Mouse (Mus musculus) inflammation-experienced regulatory T-cells, adult 6 months (primary cell): Measurements from ENCODE around the gene Gm17416. TPM values are rescaled to one million over a fixed set of nuclear protein-coding genes. Genes with fewer than 3 reads are reported as not detected.

Source experiments
- ATAC-seq: one replicate; pipeline ENCODE4 v1.8.0; 2017
- polyA plus RNA-seq, 3 experiments: library from polyadenylated mRNA; unstranded; fragments of 100-300 nt; shearing (Covaris generic); gene quantifications; one replicate each; pipeline ENCODE4 v1.2.1; 2017

Gm17416 gene
- not detected for polyA plus RNA-seq

DNA sequence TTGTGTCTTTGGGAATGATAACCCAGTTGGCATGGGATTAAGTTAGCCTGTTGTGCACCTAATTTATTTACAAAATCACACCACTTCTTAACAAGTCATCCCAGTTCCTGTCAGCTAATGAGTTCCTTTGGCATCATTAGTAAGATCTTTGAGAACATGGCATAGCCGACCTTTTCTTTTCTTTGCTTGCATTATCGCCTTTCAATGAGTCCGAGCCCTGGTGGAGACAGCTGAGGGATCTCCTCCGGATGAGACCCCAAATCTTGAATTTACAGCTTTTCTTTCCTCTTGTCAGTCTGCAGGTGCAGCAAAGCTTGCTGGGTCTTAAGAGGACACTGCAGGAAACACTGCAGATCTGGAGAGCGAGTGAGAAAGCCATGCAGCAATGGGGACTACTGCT is at the start of gene Gm17416:
TSS of gene Gm17416 (plus strand) at position 301 of the 400 bp plus-strand sequence.
- ATAC-seq = no peak

DNA sequence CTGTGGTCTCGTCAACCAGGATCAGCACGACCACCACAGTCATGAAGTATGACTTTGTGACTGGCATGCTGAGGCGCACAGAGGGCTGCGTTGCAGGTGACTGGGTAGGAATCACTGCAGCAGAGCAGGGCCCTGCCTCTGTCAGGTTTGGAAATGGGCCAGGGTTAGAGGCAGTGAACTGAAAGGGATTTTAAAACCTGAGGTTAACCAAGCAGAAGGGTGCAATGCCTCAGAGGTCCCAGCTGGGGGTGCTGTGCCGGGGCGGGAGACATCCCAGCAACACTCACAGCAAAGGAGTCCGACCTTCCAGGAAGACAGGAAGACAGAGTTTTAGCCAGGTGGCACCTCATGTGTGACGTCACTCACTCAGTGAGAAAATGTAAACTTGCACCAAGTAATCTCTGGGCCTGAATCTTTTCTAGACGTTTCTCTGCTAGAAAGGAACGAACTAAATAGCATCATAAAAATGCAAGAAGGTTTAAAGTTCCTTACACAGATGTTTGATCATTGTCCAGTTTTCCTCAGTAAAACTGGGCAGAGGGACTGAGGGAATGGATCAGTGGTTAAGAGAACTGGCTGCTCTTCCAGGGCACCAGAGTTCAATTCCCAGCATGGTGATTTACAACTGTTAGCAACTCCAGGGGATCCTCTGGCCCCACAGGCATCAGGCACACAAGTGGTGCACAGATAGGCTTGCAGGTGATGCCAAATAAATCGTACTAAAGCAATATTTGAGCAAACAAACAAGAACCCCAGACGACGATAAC is 29.0 kb upstream of the Gm17416 start, which contains the start of gene Defb29:
TSS of gene Defb29 (minus strand) at position 155 of the 767 bp plus-strand sequence.
- no peak for ATAC-seq

DNA sequence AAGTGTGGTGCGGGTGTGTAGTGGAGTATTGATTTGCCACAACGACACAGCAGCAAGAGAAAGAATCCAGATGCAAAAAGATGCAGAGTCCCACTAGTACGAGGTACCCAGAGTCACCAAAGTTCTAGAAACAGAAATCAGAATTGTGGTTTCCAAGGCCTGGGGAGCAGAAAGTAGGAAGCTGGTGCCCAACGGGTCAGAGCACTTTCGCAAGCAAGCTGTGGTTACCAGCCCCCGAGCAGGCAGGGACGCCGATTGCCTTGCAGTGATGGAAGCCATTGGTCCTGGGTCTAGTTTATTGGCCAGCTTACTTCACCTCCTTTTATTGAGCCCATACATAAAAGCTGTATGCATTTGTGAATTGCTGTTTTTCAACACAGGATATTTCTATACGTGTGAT is 27.2 kb upstream of the Gm17416 start:
- no peak for ATAC-seq

DNA sequence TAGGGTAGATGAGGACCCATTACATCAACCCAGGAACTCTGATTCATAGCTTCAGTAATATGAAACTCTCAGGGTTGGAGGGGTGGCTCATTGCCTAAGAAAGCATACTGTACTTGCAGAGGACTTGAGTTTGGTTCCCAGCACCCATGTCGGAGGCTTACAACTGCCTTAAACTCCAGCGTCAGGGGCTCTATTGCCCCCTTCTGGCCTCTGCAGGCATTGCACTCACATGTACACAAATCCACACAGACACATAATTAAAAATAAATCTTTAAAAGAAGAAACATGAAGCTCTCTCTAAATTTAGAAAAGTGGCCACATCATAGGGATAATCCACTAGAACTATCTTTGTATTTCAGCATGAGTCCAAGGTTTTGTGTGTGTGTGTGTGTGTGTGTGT is 26.2 kb upstream of the Gm17416 start:
- ATAC-seq = no peak

DNA sequence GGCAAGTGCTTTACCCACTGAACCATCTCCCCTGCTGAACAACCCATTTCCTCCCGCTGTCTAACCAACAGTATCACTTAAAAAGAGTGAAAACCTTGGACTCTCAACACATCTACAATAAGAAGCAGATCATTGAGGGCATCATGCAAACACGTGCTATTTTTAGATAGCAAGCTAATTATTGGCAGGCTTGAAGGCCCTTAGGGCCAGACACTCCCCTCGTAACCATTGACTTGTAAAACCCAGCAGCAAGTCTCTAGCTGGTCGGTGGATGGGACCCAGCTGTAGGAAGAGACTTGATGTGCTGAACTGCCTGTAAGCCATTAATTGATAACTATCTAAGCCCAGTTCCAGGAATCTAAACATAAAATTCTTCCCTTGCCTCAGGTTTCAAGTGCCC is 25.7 kb upstream of the Gm17416 start:
- ATAC-seq = no peak

DNA sequence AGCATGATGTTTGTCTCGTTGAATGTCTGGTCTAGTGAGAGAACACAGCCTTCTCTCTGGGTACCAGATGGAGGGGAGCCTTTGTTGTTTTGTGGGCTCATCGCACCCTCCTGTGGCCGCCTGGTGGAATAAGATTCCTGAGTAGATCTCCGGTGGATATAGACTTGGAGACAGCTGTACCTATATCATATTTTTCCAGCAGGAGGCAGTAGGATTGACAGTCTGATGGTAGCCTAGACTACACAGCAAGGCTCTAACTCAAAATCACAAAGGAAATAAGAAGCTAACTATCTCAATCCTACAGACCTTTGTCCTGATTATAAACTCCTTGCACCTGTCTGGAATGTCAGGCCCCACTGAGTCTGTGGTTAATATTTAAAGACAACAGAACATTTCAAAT is 24.4 kb upstream of the Gm17416 start:
- ATAC-seq = no peak

DNA sequence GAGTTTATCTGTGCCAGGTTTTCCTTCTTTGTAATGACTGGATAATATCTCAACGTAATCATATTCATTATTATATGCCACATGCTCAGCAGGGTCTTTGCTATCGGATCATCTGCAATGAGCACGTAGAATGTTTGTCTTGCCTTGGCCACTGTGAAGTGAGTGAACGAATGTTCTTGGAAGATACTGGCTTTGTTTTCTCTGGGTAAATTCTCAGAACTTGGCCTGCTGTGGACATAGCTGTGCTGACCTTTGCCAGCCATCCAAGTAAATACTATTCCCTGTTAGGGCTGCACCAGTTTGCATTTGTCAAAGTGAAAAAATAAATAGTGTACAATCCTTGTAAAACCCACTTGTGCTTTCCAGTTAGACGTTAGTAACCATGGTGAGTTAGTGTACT is 21.0 kb upstream of the Gm17416 start:
- no peak for ATAC-seq

DNA sequence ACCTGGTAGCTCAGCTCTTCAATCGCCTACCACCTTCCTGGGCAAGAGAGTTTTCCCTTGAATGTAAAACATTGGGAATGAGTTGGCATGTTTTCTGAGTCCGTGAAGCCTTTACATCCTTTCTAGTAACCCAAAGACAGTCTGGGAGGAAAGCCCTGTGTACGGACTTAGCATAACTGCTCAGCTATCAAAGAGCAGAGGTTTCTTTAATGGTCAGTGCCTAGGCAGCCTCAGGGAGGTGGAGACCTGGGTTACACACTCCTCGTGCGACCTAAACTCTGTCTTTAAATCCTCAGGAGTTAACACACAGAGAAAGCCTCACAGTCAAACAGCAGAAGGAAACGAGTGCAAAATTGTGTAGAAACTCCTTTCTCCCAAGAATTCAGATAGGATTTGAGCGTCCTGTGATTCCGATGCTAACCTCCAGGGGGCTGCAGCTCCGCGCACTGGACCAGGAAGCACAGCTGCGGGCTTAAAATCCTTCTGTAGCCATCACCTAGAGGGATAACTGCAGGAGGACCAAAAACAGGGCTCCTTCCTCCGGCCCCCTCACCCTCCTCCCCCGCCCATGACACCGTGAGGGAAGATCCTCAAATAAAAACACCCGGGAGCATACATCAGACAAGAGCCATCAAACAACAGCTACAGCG is 15.2 kb upstream of the Gm17416 start:
- ATAC-seq = no peak

DNA sequence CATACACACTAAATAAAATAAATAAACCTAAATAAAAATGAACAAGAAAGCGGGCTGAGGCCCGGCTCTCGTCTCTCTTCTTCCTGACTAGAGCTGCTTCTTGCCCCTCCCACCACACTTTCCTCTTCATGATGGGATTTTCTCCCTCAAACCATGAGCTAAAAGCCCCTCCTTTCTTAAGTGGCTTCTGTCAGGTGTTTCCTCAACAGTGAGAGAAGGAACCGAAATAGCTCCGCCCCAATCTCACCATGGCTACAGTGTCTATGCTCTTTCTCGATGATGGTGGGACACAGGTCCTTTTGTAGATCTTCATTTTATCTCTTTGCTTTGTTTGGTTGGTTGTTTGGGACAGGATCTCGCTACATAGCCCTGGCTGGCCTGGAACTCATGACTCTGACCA is 12.5 kb upstream of the Gm17416 start:
- no peak for ATAC-seq

DNA sequence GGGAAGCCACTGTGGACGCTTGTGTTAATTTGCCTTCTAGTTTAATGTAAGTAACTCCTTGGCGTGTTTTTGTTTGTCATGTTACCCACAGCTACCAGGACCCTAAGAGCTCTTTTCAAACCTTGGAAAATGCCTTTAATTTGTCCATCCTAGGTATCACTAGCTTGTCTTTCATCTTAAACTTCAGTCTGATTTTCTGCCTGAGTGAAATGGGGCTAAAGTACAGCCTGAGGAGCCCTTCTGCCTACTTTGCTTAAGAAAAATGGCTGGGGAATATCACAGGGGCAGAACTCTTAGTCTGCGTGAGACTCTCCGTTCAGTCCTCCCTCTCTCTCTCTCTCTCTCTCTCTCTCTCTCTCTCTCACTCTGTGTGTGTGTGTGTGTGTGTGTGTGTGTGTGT is 743 bp downstream of the Gm17416 start:
- no peak for ATAC-seq

DNA sequence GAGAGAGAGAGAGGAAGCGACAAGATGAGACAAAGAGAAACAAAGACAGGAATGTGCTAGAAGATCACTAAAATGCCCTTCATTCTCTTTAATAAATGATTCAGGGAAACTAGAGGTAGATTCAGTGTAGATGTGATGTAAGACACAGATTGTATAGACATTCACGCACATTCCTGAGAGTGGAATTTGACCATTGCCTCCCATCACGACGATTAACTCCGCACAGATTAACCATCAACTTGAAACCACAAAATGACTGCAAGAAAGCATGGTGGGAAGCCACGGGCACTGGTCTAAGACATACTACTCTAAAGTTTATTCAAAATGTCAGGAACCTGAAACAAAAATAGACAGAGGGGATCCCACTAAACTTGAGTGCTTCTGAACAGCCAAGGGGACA is 1.2 kb downstream of the Gm17416 start:
- no peak for ATAC-seq

DNA sequence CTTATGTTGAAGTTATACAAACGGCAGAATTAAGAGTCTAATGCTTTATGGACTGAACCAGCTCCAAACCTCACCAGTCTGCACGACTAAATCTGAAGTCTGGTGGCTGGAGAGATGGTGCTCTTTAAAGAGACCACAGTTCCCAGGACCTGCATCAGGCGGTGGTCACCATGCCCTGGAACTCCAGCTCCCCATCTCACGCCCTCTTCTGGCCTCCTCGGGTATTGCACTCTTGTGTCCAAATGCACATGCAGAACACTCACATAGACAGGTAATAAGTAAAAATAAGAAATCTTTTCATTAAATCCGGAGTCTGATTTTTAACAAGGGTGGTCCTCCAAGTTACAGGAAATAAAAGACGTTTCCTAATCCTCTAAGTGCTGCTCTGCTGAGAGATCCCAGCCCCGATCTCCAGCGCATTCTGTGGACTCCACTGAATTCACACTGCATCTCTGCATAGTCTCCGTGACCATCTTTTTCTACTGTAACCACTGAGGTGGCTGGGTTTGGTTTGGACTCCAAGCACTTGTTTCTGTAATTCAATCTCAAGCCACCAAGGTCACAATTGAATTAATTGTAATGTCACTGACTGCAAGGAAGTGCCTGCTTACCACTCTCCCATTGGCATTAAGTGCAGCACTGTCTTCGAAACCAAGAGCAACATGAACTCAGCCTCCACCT is 3.1 kb downstream of the Gm17416 start, which contains the start of gene Defb21:
TSS of gene Defb21 (plus strand) at position 631 of the 681 bp plus-strand sequence.
- ATAC-seq = no peak

DNA sequence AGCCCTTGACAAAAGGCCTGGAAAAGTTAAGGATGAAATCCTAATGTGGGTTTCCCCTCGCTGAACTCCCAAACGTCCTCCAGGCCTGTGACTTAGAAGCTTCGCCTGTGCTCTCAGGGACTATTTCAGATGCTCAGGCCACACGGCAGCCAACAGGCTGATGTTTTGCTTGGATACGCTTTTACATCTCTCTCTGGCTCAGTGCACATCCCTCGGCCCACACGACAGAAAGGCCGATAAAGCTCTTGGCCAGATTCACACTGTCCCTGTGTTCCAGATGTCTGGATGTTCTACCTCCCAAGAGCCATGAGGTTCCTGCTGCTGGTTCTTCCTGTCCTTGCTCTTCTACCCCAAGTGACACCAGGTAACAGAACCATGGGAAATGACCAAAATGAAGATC is 4.3 kb downstream of the Gm17416 start:
- ATAC-seq = no peak

DNA sequence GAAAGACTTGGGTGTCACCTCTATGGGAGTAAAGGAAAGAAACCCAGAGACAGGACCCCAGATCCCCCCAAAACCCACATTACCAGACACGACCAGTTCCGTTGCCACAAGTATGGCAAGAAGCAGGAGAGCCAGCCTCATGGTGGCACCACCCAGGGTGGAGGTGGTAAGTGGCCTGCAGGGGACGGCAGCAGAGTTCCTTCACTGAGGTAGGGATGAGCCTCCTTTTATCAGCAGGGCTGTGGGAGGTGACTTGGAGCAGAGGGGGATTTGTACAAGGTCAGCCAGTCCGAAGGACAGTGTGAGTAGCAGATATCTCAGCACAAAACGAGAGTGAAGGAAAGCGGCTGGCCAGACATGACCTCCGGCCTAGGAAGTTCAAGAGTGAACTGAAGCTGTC is 11.0 kb downstream of the Gm17416 start, which contains the start of gene Defb19:
TSS of gene Defb19 (minus strand) at position 206 of the 400 bp plus-strand sequence.
- ATAC-seq = no peak

DNA sequence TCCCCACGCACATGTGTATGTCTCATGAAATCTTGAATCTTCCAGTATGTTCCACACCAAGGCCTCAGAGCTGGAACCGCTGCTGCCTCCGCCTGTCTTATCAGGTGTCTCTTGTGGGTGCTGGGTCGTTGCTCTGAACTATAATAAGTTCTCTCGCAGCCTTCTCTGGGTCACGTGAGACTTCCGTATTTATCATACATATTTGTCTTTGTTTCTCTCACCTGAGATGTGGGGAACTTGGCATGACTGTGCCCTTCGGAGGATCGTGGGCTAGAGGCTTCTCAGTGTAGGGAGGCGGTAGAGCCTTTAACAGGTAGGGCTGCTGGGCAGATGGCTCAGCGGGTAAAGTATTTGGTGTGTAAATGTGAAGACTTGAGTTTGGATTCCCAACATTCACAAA is 11.5 kb downstream of the Gm17416 start:
- no peak for ATAC-seq

DNA sequence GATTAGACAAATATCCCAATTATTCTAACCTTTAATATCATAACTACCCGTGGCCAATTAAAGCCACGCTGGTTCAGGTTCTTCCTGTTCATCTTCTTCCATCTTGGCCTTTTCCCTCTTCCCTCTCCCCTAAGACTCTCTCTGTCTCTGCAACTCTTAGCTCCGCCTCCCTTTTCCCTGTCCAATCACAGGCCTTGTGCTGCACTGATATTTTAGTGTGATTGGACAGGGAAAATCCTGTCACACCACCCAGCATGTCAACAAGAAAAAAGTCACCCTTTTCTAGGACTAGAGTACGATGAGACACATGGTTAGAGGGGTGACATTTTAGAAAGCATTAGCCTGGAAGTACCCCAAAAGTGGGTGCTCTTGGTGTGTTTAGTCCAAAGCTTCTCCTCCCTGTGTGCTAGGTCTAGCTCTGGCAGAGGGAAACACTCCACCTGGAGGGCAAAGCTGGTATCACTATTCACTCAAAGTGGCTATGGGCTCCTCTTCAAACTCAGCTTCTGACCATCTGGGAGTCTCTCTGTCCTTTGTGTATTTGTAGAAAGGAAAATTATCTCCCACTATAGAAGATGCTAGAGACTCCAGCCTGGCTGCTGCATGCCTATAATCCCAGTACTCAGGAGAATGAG is 17.9 kb downstream of the Gm17416 start:
- ATAC-seq = no peak

DNA sequence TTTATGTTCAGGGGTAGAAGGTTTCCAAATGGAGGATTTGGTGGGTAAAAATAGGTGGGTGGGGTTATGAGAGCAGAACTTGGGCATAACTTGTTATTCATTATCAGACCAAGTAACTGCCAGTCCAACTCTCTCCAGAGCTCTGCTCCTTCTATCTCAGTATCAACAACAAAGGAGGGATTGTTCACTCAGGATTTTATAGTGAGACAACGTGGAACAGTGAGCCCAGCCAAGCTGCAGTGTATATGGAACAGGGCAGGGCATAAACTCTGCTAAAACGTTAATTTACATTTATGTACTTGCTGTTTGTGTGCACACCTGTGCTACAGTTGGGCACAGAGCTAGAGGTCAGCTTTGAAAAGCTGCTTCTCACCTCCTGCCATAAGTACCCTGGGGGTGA is 19.3 kb downstream of the Gm17416 start:
- ATAC-seq = no peak

DNA sequence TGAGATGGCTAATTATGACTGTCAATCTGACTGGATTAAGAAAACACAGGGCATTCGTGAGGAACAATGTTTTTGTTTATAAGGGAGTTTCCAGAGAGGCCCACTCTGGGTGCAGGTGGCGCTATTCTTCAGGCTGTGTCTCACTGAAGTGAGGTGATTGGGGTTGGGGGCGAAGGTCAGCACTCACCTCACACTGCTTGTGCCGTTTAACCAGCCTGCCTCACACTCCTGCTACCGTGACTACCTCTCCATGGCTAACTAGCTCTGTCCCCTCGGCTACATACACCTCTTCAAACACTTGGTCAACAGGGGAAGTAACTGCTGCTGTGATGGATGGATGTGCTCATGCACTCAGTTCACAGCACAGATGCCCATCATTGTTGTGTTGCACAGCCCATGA is 19.9 kb downstream of the Gm17416 start:
- ATAC-seq = no peak

DNA sequence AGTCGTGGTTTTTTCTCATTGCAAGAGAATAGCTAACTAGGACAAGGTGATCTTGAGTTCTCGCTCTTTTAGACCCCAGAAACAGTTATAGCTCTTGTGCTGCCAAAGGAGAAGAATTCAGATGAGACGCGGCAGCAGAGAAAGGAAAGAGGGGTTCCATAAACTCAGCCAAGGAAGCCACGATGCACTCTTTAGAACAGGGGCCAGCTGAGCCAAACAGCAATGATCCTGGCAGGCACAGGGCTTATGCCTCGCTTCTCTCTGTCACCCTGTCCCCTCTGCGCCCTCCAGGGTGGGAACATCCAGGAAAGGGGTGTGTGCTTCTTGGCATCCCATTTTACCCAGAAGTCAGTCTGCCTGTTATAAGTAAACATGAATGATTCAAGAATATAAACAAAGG is 30.2 kb downstream of the Gm17416 start, which contains the start of gene Defb45:
TSS of gene Defb45 (minus strand) at position 101 of the 400 bp plus-strand sequence.
- no peak for ATAC-seq

DNA sequence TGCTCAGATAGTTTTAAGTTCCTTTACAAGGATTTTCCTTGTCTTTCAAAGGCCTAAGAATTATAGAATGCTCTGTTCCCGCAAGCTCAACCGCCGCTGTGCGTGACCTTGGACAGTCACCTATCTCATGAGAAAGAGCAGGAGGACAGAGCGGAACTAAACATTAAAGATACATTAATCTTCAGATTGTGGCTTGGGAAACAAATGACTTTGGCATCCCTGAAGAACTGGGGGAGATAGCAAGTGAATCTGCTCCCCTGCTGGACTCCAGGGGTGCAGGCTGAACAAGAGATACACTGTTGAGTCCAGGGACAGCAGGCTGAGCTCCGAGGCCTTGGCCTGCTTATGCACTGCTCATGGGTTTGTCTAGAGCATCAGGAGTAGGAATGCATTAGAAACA is 30.9 kb downstream of the Gm17416 start:
- ATAC-seq = no peak

DNA sequence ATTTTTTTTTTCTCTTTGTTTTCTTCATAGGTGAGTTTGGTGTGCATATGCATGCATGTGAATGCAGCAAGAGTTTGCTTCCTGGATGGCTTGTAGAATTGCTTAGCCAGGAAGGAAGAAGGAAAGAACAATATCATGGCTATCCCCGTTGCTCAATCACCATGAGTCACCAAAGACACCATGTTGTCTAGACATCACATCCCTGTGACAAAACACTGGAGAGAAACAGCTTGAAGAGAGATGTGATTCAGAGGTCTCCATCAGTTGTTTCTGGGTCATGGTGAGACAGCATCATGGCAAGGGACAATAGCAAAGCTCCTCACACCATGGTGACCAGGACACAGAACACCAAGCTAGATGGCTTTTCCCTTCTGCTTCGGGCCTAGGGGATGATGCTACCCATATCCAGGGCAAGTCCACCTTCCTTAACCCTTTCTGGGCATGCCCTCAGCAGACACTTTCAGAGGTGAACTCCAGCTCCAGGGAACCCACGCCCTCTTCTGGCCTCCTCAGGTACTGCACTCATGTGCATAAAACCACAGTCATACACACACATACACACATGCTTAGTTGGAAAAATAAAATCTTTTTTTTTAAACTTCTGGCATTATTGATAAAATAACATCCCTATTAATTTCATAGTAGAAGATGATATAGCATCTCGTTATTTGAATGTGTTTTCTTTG is 32.3 kb downstream of the Gm17416 start:
- no peak for ATAC-seq

DNA sequence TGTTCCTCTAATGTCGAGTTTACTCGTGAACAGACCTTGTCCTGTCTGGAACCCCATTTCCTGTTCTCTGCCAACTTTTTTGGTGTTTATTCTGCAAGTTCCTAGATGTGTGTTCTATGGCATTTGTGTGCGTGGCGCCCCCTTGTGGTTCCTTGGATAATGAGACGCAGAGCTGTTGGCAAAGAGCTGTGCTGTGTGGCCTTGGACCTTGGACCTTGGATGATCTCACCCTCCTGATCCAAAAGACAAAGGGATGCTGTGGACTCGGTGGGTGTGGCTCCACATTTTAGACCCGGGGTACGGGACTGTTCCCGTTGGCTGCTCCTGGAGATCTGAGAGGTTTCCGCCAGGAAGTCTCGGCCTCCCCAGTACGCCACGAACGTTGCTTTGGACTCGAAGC is 34.9 kb downstream of the Gm17416 start, which contains the start of gene Defb36:
TSS of gene Defb36 (plus strand) at position 271 of the 400 bp plus-strand sequence.
- no peak for ATAC-seq
